Mouse (Mus musculus): Measurements from ENCODE around the gene Rsbn1. TPM values are rescaled to one million over a fixed set of nuclear protein-coding genes. Genes with fewer than 3 reads are reported as not detected.

Gene Rsbn1
- 10 to 100 TPM; 23.3 to 26.7 TPM for total RNA-seq (2021)
- long read RNA-seq, experiment 1, full-length matches to known transcripts, result 17 of 20 reads
- long read RNA-seq, experiment 1, partial matches to known transcripts, result 1 of 20 reads
- long read RNA-seq, experiment 1, other reads (novel, unspliced or antisense), result 2 of 20 reads
- long read RNA-seq, experiment 2, full-length matches to known transcripts, result 11 of 14 reads
- long read RNA-seq, experiment 2, partial matches to known transcripts, result 0 of 14 reads
- long read RNA-seq, experiment 2, other reads (novel, unspliced or antisense), result 3 of 14 reads

- Histone ChIP-seq H3K27ac (peak within 1 kb of the TSS; percentile 96), H3K4me3 (peak within 1 kb of the TSS; percentile 90)
- DNase-seq (ENCODE audit: extremely low spot score in 1 of 2, low spot score in 2 of 2), result peak; percentile 96 to 97
- intact Hi-C loops (cut with DNase I), result loop anchor here (1.0 to 5.0 kb wide), 3 partner anchors 54 to 123 kb away; partner anchors contain the start of genes Ap4b1, Dclre1b, Gm43064 and Hipk1
- TF ChIP-seq CTCF (IDR thresholded peaks at IDR 0.05), result peak; percentile 3
These were observed at the start of gene Rsbn1 for GRCm38 (mm10) chr3:103914010-103914669. Gene Rsbn1, plus strand, starts transcription at chr3:103914120.

GRCm38 (mm10) chr3:103864200-103864599 lies 49.7 kb upstream of the Rsbn1 start:
- no peak for DNase-seq (ENCODE audit: extremely low spot score in 1 of 2, low spot score in 2 of 2)
- no peak overlapping the region for H3K4me3 ChIP-seq
- no peak for TF ChIP-seq CTCF (IDR thresholded peaks at IDR 0.05)
- no peak overlapping the region for H3K27ac ChIP-seq
- intact Hi-C loops (cut with DNase I), result no loop called here

DNA sequence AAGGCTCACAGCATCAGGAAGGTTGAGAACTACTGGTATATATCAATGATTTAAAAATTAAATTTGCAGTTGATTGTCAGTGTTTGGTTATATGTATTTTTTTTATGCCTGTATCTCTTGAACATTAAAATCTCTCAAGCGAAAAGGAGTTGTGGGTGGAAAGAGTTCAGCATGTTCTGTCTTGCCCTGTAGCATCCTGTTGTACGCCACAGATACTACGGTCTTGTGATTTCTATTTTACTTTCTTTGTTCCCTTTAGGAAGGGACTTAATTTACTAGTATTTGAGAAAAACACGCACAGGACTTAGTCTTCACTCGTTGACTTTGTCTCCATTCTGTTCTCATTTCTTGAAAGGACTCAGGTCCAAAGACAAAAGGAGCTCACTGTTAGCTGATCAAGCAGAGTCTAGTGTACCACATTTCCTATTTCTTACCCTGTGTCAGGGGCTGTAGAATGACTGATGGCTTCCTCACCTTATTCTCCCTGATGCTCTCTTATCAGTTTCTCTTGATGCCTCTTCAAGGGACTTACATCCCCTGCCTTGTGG lies 46.4 kb upstream of the Rsbn1 start:
- no peak for TF ChIP-seq CTCF (IDR thresholded peaks at IDR 0.05)
- Histone ChIP-seq H3K4me3 (no peak overlapping the region), H3K27ac (no peak overlapping the region)
- DNase-seq (ENCODE audit: extremely low spot score in 1 of 2, low spot score in 2 of 2), result no peak
- intact Hi-C loops (cut with DNase I), result no loop called here

- Histone ChIP-seq H3K27ac (no peak overlapping the region), H3K4me3 (no peak overlapping the region)
- TF ChIP-seq CTCF (IDR thresholded peaks at IDR 0.05), result no peak
- DNase-seq (ENCODE audit: extremely low spot score in 1 of 2, low spot score in 2 of 2), result no peak
- intact Hi-C loops (cut with DNase I), result no loop called here
These were observed 45.9 kb upstream of the Rsbn1 start for GRCm38 (mm10) chr3:103868008-103868407.

GRCm38 (mm10) chr3:103872663-103873098 lies 41.2 kb upstream of the Rsbn1 start:
- intact Hi-C loops (cut with DNase I), result no loop called here
- no peak for DNase-seq (ENCODE audit: extremely low spot score in 1 of 2, low spot score in 2 of 2)
- no peak for TF ChIP-seq CTCF (IDR thresholded peaks at IDR 0.05)
- H3K4me3 ChIP-seq, result no peak overlapping the region
- no peak overlapping the region for H3K27ac ChIP-seq

DNA sequence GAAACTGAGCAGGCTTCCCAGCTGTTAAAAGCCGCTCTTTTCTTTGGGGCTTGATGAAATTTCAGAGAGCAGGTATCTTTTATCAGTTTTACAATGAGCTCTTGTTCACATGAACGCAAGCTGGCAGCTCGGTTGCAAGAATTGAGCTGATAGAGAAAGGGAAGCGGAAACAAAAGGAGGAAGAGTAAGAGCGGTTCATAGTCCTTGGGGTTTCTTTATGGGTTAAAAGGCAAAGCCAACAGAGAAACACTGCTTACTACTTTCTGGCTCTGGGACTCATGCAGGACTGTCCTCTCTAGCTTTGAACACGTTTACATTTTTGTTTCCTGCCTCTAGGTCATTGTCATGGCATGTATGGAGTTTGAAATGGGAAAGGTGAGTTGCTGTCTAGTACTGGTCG lies 39.6 kb upstream of the Rsbn1 start:
- no peak overlapping the region for H3K4me3 ChIP-seq
- no peak for DNase-seq (ENCODE audit: extremely low spot score in 1 of 2, low spot score in 2 of 2)
- intact Hi-C loops (cut with DNase I), result no loop called here
- TF ChIP-seq CTCF (IDR thresholded peaks at IDR 0.05), result no peak
- H3K27ac ChIP-seq, result no peak overlapping the region

GRCm38 (mm10) chr3:103885946-103886345 lies 28.0 kb upstream of the Rsbn1 start:
- intact Hi-C loops (cut with DNase I), result loop anchor here (2.0 to 10.0 kb wide), 4 partner anchors 34 to 491 kb away; partner anchors contain the start of genes Ap4b1, Dclre1b and Gm43064
- no peak for TF ChIP-seq CTCF (IDR thresholded peaks at IDR 0.05)
- H3K4me3 ChIP-seq, result no peak overlapping the region
- no peak overlapping the region for H3K27ac ChIP-seq
- no peak for DNase-seq (ENCODE audit: extremely low spot score in 1 of 2, low spot score in 2 of 2)

- TF ChIP-seq CTCF (IDR thresholded peaks at IDR 0.05), result peak; percentile 82
- intact Hi-C loops (cut with DNase I), result loop anchor here (2.0 to 10.0 kb wide), 4 partner anchors 35 to 493 kb away; partner anchors contain the start of genes Ap4b1, Dclre1b and Gm43064
- no peak overlapping the region for H3K27ac ChIP-seq
- peak; percentile 18 to 30 for DNase-seq (ENCODE audit: extremely low spot score in 1 of 2, low spot score in 2 of 2)
- no peak overlapping the region for H3K4me3 ChIP-seq
These were observed 26.3 kb upstream of the Rsbn1 start for GRCm38 (mm10) chr3:103887581-103887980.

GRCm38 (mm10) chr3:103893374-103893773 lies 20.5 kb upstream of the Rsbn1 start:
- DNase-seq (ENCODE audit: extremely low spot score in 1 of 2, low spot score in 2 of 2), result no peak

GRCm38 (mm10) chr3:103904705-103905104 lies 9.2 kb upstream of the Rsbn1 start:
- Histone ChIP-seq H3K4me3 (no peak overlapping the region), H3K27ac (no peak overlapping the region)
- peak; percentile 49 for TF ChIP-seq CTCF (IDR thresholded peaks at IDR 0.05)
- DNase-seq (ENCODE audit: extremely low spot score in 1 of 2, low spot score in 2 of 2), result no peak
- intact Hi-C loops (cut with DNase I), result no loop called here

More at GRCm38 (mm10) chr3:103893374-103893773, 20.5 kb upstream of the Rsbn1 start:
- intact Hi-C loops (cut with DNase I), result no loop called here
- no peak overlapping the region for H3K4me3 ChIP-seq
- TF ChIP-seq CTCF (IDR thresholded peaks at IDR 0.05), result no peak
- H3K27ac ChIP-seq, result no peak overlapping the region

GRCm38 (mm10) chr3:103907335-103908030 lies 6.4 kb upstream of the Rsbn1 start:
- no peak overlapping the region for H3K27ac ChIP-seq
- H3K4me3 ChIP-seq, result no peak overlapping the region
- no peak for DNase-seq (ENCODE audit: extremely low spot score in 1 of 2, low spot score in 2 of 2)
- no peak for TF ChIP-seq CTCF (IDR thresholded peaks at IDR 0.05)
- intact Hi-C loops (cut with DNase I), result no loop called here
